Mouse (Mus musculus) cerebellum, postnatal 10 days (tissue): ENCODE results near the gene Crtc2.
"Not testable (repeated sequence)": the region's sequence is repeated elsewhere in the genome, so short reads cannot be mapped to it uniquely, and the experiment has no call there.

Experiments used
- DNase-seq, 2 experiments: peaks; one replicate each; pipeline ENCODE4 v3.0.0; 2021; ENCODE audit warnings: mixed read lengths in 2 of 2

Crtc2 gene

GRCm38 (mm10) chr3:90266901-90267775 lies 13.2 kb downstream of the Crtc2 start:
- DNase-seq, result no peak

- DNase-seq, result no peak
Measured at GRCm38 (mm10) chr3:90268190-90268589, 14.2 kb downstream of the Crtc2 start.

- DNase-seq, result no peak
Measured at GRCm38 (mm10) chr3:90268971-90269370, 15.0 kb downstream of the Crtc2 start.

GRCm38 (mm10) chr3:90270784-90271183 lies 16.8 kb downstream of the Crtc2 start:
- DNase-seq, result no peak

- DNase-seq, result no peak
Measured at GRCm38 (mm10) chr3:90272170-90272569, 18.2 kb downstream of the Crtc2 start.

GRCm38 (mm10) chr3:90273855-90274254 lies 19.9 kb downstream of the Crtc2 start:
- no peak for DNase-seq

- DNase-seq, result peak; percentile 80 to 82
Measured at GRCm38 (mm10) chr3:90275286-90275685, 21.3 kb downstream of the Crtc2 start.

- peak; percentile 44 to 51 for DNase-seq
Measured at GRCm38 (mm10) chr3:90276858-90277257, 22.9 kb downstream of the Crtc2 start.

GRCm38 (mm10) chr3:90277793-90278192 lies 23.8 kb downstream of the Crtc2 start:
- DNase-seq, result peak; percentile 75 to 87

- DNase-seq, result no peak
Measured at GRCm38 (mm10) chr3:90278211-90278610, 24.2 kb downstream of the Crtc2 start.

GRCm38 (mm10) chr3:90279216-90279615 lies 25.3 kb downstream of the Crtc2 start:
- DNase-seq, result no peak

GRCm38 (mm10) chr3:90279743-90280142 lies 25.8 kb downstream of the Crtc2 start:
- DNase-seq, result no peak

GRCm38 (mm10) chr3:90280708-90281107 lies 26.7 kb downstream of the Crtc2 start:
- DNase-seq, result no peak

GRCm38 (mm10) chr3:90284150-90284549 lies 30.2 kb downstream of the Crtc2 start:
- DNase-seq, result no peak

- not testable (repeated sequence) for DNase-seq
Measured at GRCm38 (mm10) chr3:90289403-90289802, 35.4 kb downstream of the Crtc2 start.

GRCm38 (mm10) chr3:90290602-90291001 lies 36.6 kb downstream of the Crtc2 start:
- DNase-seq, result no peak

- no peak for DNase-seq
Measured at GRCm38 (mm10) chr3:90291982-90292344, 38.0 kb downstream of the Crtc2 start.

- peak; percentile 99 for DNase-seq
Measured at GRCm38 (mm10) chr3:90292345-90293275, 38.6 kb downstream of the Crtc2 start, which contains the start of gene Gatad2b. Gene Gatad2b (plus strand): TSS chr3:90293178.

- DNase-seq, result peak; percentile 93 to 95
Measured at GRCm38 (mm10) chr3:90293352-90294063, 39.5 kb downstream of the Crtc2 start.

- DNase-seq, result no peak
Measured at GRCm38 (mm10) chr3:90294064-90294440, 40.1 kb downstream of the Crtc2 start.

- no peak for DNase-seq
Measured at GRCm38 (mm10) chr3:90294651-90295050, 40.7 kb downstream of the Crtc2 start.

- no peak for DNase-seq
Measured at GRCm38 (mm10) chr3:90305801-90306200, 51.8 kb downstream of the Crtc2 start.

- no peak for DNase-seq
Measured at GRCm38 (mm10) chr3:90309589-90309988, 55.6 kb downstream of the Crtc2 start.
